Mouse (Mus musculus) CD4-positive, CD25-positive, alpha-beta regulatory T cell, adult 4 months (primary cell): ENCODE results near the gene Prl3d2. TPM values are rescaled to one million over a fixed set of nuclear protein-coding genes. Genes with fewer than 3 reads are reported as not detected.
"Not testable (repeated sequence)": the region's sequence is repeated elsewhere in the genome, so short reads cannot be mapped to it uniquely, and the experiment has no call there.

Source experiments
- ATAC-seq: one replicate; pipeline ENCODE4 v1.8.0; 2017
- polyA plus RNA-seq, 2 experiments: library from polyadenylated mRNA; unstranded; fragments of 100-300 nt; shearing (Covaris generic); gene quantifications; one replicate each; pipeline ENCODE4 v1.2.1; 2017

Gene Prl3d2
- not detected for polyA plus RNA-seq

GRCm38 (mm10) chr13:27121398-27121797 is at the start of gene Prl3d2:
Gene Prl3d2, plus strand, starts transcription at chr13:27121698.
- ATAC-seq, result not testable (repeated sequence)

- not testable (repeated sequence) for ATAC-seq
These were observed 27.6 kb upstream of the Prl3d2 start, which contains the start of gene Prl3d1 for GRCm38 (mm10) chr13:27093890-27094289. Gene Prl3d1, plus strand, starts transcription at chr13:27094190.

DNA sequence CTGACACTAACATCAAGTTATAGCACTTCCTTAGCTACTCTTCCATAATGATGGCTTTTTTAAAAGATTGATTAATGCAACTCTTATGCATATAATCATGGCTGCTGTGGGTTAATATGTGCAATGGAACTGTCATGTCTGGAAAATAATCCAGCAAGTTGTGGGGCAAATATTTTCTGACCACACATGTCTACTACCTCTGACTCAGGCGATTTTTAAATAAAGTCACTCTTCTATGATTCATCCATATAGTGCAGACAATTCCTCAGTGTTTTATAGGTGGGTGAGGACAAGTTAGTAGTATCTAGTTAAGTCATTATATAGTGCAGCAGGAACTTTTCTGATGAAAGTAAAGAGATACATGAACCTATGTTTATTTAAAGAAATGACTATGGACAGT is 26.8 kb downstream of the Prl3d2 start:
- no peak for ATAC-seq

DNA sequence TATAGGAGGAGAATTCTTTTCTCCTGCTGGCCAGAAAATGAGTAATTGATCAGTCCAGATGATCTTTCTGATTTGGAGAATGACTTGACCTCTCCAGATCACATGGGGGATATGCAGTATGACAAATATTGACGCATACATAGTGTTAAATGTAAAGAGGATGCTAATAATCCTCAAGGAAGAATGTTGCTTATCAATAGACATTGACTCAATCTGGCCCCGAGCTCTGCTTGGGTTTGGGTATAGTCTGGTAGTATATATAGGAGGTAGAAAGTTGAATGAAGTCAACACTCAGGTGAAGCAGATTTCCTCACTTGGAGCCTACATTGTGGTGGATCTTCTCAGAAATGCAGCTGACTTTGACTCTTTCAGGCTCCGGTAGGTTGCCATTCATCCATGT is 35.0 kb downstream of the Prl3d2 start, which contains the start of gene Prl3d3:
Gene Prl3d3, plus strand, starts transcription at position 301 of the 400 bp plus-strand sequence.
- not testable (repeated sequence) for ATAC-seq

Other genes with a start within 250 kb of the Prl3d2 start
- not detected for gene Prl, start 64.1 kb upstream of the Prl3d2 start, polyA plus RNA-seq
- not detected for gene Prl3d1, start 27.5 kb upstream of the Prl3d2 start, polyA plus RNA-seq
- gene Prl3d3, start 35.1 kb downstream of the Prl3d2 start, polyA plus RNA-seq, result not detected
- gene Prl3c1, start 75.0 kb downstream of the Prl3d2 start, polyA plus RNA-seq, result not detected
- gene Prl3b1, start 120.1 kb downstream of the Prl3d2 start, polyA plus RNA-seq, result not detected
- not detected for gene Prl3a1, start 137.7 kb downstream of the Prl3d2 start, polyA plus RNA-seq
- not detected for gene Prl6a1, start 190.9 kb downstream of the Prl3d2 start, polyA plus RNA-seq
- not detected for gene Prl8a2, start 224.0 kb downstream of the Prl3d2 start, polyA plus RNA-seq